Mouse (Mus musculus): ENCODE data around the gene Map2k3. TPM values are rescaled to one million over a fixed set of nuclear protein-coding genes. Genes with fewer than 3 reads are reported as not detected.
A peak's percentile ranks its signal among the peaks of the same experiment; 100 is the strongest.

The Map2k3 gene
- total RNA-seq, 2 experiments from 2014 or later, result 136 to 159 TPM

DNA sequence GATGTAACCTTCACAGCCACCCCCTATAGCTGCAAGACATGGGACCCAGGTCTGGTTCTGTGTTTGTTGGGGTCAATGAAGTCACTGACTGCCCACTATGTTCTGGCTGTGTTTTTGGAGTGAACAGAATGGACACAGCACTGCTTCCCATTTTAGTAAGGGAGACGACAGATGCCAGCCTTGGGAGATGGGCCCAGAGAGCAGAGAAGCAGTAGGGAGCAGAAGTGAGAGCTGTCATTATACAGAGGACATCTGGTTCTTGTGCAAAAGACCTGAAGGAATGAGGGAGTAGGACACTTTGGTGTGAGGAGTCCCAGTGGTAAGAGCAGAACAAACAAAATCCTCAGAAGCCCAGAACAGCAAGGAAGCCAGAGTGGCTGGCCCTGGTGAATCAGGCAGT is 22.2 kb upstream of the Map2k3 start:
- Histone ChIP-seq H3K27ac (peak overlapping the region; percentile 58), H3K4me3 (no peak overlapping the region)
- intact Hi-C loops (cut with DNase I), result no loop called here
- TF ChIP-seq CTCF (IDR thresholded peaks at IDR 0.05), result no peak
- no peak for DNase-seq

- Histone ChIP-seq H3K27ac (peak overlapping the region; percentile 94), H3K4me3 (peak overlapping the region; percentile 98)
- no peak for TF ChIP-seq CTCF (IDR thresholded peaks at IDR 0.05)
- no peak for DNase-seq
- intact Hi-C loops (cut with DNase I), result no loop called here
Measured at GRCm38 (mm10) chr11:60912525-60912973, 19.3 kb upstream of the Map2k3 start.

DNA sequence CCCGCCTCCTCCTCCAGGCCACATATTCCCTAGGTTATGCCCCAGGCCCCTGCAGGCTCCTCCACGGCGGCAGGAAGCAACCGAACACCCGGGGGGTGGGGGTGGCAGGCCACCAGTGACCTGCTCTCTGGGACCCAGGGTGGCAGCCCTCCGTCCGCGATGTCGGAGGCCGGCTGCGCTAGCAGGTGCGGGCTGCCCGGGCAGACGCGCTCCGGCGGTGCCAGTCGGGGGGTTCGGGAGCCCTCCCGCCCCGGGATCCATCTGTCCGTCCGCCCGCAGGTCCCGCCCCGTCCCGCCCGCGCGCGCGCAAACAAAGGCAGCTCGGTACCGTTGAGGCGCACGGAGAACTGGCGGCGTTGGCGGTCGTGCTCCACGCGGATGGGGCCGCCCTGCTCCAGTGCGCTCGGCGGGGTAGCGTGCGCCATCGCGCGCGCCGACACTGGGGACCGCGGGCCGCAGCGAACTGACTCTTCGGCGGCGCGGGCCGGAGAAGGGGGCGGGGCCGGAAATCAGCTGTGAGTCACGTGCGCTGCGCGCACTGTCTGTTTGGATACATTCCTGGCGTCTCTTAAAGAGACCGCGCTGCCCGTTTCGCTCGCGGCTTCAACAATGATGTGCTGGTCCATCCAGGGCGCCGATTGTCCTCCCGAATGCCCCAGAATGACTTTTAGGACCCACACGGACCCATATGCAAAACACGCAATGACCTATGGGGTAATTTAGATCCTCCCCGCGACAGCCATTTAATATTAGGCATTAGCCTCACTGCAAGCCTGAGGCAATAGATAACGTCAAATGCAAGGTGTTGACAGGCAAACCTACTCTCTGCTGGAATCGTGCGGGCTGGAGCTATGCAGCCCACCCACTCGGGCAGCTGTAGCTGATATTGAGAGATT is 18.3 kb upstream of the Map2k3 start:
- Histone ChIP-seq H3K27ac (peak overlapping the region; percentile 94), H3K4me3 (peak overlapping the region; percentile 98)
- DNase-seq, result peak; percentile 94
- intact Hi-C loops (cut with DNase I), result no loop called here
- TF ChIP-seq CTCF (IDR thresholded peaks at IDR 0.05), result no peak

- intact Hi-C loops (cut with DNase I), result no loop called here
- H3K4me3 ChIP-seq, result peak within 1 kb of the TSS; percentile 98
- peak within 1 kb of the TSS; percentile 94 for H3K27ac ChIP-seq
- no peak for DNase-seq
- TF ChIP-seq CTCF (IDR thresholded peaks at IDR 0.05), result no peak
Measured at GRCm38 (mm10) chr11:60914491-60914890, 17.3 kb upstream of the Map2k3 start, which contains the start of gene Natd1. Gene Natd1 (minus strand): TSS chr11:60914750.

GRCm38 (mm10) chr11:60915201-60915600 is 16.6 kb upstream of the Map2k3 start:
- DNase-seq, result no peak
- TF ChIP-seq CTCF (IDR thresholded peaks at IDR 0.05), result no peak
- H3K4me3 ChIP-seq, result no peak overlapping the region
- intact Hi-C loops (cut with DNase I), result no loop called here
- H3K27ac ChIP-seq, result no peak overlapping the region; the same call in 1 of the 2 replicates

DNA sequence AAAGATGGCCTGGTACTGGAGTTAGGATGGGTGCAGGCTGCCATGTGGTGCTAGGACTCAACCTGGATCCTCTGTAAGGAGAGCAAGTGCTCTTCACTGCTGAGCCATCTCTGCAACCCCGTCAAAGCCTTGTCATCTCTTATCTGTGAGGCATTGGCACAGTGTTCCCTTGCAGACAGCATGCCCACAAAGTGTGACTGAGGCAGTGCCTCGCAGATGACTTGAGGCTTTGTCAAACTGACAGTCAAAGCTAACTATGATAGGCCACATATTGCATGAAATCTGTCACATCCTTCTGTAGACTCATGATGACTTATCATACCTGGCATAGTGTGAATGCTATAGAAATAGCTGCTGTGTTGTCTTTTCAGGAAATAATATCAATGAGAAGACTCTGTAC is 11.8 kb upstream of the Map2k3 start:
- no peak for TF ChIP-seq CTCF (IDR thresholded peaks at IDR 0.05)
- DNase-seq, result no peak
- Histone ChIP-seq H3K27ac (no peak overlapping the region), H3K4me3 (no peak overlapping the region)
- intact Hi-C loops (cut with DNase I), result no loop called here

DNA sequence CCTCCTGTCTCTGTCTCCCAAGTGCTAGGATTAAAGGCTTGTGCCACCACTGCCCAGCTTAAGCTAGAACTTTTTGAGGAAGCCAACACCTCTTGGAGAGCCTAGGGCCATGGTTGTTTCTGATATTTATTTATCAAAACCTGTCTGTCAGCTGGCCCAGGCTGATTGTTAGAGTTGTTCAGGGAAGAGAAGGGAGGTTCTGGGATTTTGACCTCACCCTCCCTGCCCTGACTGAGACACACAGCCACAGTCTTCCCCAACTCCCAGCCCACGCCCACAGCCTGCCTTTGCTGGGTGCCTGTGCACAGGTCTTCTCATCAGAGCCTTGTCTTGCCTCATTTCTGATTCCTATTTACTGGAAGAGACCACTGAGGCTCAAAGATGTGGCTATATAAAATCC is 9.6 kb upstream of the Map2k3 start:
- intact Hi-C loops (cut with DNase I), result no loop called here
- no peak overlapping the region for H3K4me3 ChIP-seq
- no peak for TF ChIP-seq CTCF (IDR thresholded peaks at IDR 0.05)
- no peak for DNase-seq
- H3K27ac ChIP-seq, result no peak overlapping the region

GRCm38 (mm10) chr11:60922964-60923363 is 8.9 kb upstream of the Map2k3 start:
- TF ChIP-seq CTCF (IDR thresholded peaks at IDR 0.05), result no peak
- no peak for DNase-seq
- intact Hi-C loops (cut with DNase I), result no loop called here
- Histone ChIP-seq H3K27ac (no peak overlapping the region), H3K4me3 (no peak overlapping the region)

DNA sequence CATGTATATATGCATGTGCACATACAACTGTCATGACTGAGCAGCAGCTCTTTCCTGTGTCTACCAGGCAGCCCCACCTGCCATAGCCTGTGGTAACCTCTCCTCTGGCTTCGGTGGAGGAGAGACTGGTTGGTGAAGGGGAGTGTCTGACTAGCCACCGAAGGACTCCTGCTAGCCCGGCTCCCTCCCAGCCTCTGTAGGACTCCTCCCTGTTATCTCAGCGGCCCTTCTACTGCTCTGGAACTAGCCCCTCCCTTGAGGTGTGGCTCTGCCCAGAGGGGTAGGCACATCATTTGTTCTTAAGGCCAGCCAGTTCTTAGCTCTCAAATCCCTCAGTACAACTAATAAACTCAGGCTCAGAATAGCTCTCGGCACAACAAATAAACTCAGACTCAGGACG is 7.3 kb upstream of the Map2k3 start:
- no peak for DNase-seq
- intact Hi-C loops (cut with DNase I), result no loop called here

DNA sequence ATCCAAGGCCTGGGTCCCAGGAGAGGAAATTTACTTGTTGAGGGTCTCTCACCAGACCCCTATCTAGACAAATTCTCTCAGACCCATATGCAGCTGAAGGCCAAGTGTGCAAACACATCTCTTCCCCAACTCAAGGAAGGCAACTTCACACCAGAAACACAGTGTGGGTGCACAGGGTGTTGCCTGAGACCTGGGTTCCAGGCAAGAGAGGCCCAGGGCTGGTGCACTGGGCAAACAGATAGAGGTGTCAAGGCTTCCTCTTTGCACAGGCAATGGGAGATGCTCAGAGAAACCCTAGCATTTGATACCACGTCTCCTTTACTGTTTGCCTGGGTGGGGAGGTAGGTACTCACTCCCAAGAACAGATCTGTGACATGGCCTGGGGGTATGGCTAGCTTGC is 6.9 kb upstream of the Map2k3 start:
- H3K4me3 ChIP-seq, result no peak overlapping the region
- no peak for DNase-seq
- intact Hi-C loops (cut with DNase I), result no loop called here
- TF ChIP-seq CTCF (IDR thresholded peaks at IDR 0.05), result no peak
- H3K27ac ChIP-seq, result peak overlapping the region; percentile 48

More for the DNA sequence above, 7.3 kb upstream of the Map2k3 start:
- no peak for TF ChIP-seq CTCF (IDR thresholded peaks at IDR 0.05)
- Histone ChIP-seq H3K4me3 (no peak overlapping the region), H3K27ac (peak overlapping the region; percentile 48)

- Histone ChIP-seq H3K27ac (peak overlapping the region; percentile 82), H3K4me3 (peak overlapping the region; percentile 56)
- DNase-seq, result peak; percentile 90
- intact Hi-C loops (cut with DNase I), result loop anchor here (2.0 kb wide), 1 partner anchor 50 kb away; no protein-coding TSS in a partner anchor
- TF ChIP-seq CTCF (IDR thresholded peaks at IDR 0.05), result peak; percentile 88
Measured at GRCm38 (mm10) chr11:60927264-60927663, 4.6 kb upstream of the Map2k3 start.

- Histone ChIP-seq H3K4me3 (peak overlapping the region; percentile 74), H3K27ac (peak overlapping the region; percentile 94)
- intact Hi-C loops (cut with DNase I), result no loop called here
- no peak for TF ChIP-seq CTCF (IDR thresholded peaks at IDR 0.05)
- DNase-seq, result peak; percentile 49
Measured at GRCm38 (mm10) chr11:60930724-60931281, 1.0 kb upstream of the Map2k3 start.

GRCm38 (mm10) chr11:60931282-60931868 is 458 bp upstream of the Map2k3 start:
- DNase-seq, result peak; percentile 60
- no peak for TF ChIP-seq CTCF (IDR thresholded peaks at IDR 0.05)
- peak overlapping the region; percentile 74 for H3K4me3 ChIP-seq
- intact Hi-C loops (cut with DNase I), result no loop called here
- peak overlapping the region; percentile 94 for H3K27ac ChIP-seq

Data from gastrocnemius, adult 2 months (tissue).